Mouse (Mus musculus) heart, postnatal 14 days (tissue): ENCODE results near the gene Alg9. TPM values are rescaled to one million over a fixed set of nuclear protein-coding genes. Genes with fewer than 3 reads are reported as not detected.
"Not testable (repeated sequence)": the region's sequence is repeated elsewhere in the genome, so short reads cannot be mapped to it uniquely, and the experiment has no call there.

Experiments
- DNase-seq, 2 experiments: peaks; one replicate each; pipeline ENCODE4 v3.0.0; 2021 to 2022
- intact Hi-C: fragments of 180-260 bp; cut with DNase I; formaldehyde crosslinking; loops from one replicate; pipeline ENCODE4 v1.15.1; 2025
- total RNA-seq, 2 experiments: library from RNA; stranded (reverse); gene quantifications; 2 replicates each; pipeline ENCODE4 v1.2.3; 2021

Gene Alg9
- total RNA-seq, 2 experiments from 2014 or later: 9.9 to 10.1 TPM

- no peak for DNase-seq
- intact Hi-C loops: no loop called here
Observed at GRCm38 (mm10) chr9:50809146-50809545, 34.3 kb downstream of the Alg9 start.

GRCm38 (mm10) chr9:50811187-50811586 lies 36.4 kb downstream of the Alg9 start:
- no peak for DNase-seq
- intact Hi-C loops: no loop called here

DNA sequence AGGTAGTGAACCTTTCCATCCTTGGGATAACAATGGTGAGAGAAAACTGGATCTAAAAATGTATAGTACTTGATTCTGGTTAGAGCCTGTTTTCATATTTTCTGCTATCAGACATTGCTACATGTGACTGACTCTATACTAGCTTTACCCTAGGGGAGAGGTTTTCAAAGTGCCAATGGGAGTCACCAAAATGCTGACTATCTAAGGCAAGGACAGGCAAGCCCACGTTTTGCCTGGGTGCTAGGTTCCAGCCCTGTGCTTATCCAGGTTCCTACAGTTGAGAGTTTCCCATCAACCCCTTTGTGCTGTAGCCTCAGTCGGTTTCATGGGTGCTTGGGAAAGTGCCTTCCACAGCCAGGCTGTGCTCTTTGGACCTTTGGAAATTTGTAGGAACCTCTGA lies 36.9 kb downstream of the Alg9 start:
- intact Hi-C loops: no loop called here

GRCm38 (mm10) chr9:50813796-50814195 lies 39.0 kb downstream of the Alg9 start:
- no peak for DNase-seq
- intact Hi-C loops: no loop called here

More for the DNA sequence above, 36.9 kb downstream of the Alg9 start:
- DNase-seq: no peak

GRCm38 (mm10) chr9:50815666-50816065 lies 40.8 kb downstream of the Alg9 start:
- intact Hi-C loops: no loop called here
- DNase-seq: no peak

DNA sequence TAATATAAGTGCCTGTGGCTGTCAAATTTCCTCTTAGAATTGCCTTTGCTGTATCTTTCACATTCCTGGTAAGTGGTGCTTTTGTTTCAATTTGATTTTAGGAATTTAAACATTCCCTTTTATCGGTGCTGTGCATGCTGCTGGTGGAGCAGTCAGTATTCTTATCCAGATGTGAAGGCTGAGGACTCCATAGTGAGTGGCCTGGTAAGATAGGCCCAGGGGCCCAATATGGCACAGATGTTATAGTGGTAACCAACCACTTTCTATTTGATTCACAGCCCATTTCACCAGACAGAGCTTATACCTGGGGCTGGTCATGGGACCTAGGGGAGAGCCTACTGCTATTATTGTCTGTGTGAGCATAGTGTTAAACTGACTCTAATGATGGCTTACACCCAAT lies 41.7 kb downstream of the Alg9 start:
- intact Hi-C loops: no loop called here
- no peak for DNase-seq

GRCm38 (mm10) chr9:50818050-50818449 lies 43.2 kb downstream of the Alg9 start:
- no peak for DNase-seq
- intact Hi-C loops: no loop called here

- no peak for DNase-seq
- intact Hi-C loops: no loop called here
Observed at GRCm38 (mm10) chr9:50819716-50820115, 44.9 kb downstream of the Alg9 start.

GRCm38 (mm10) chr9:50821651-50822050 lies 46.8 kb downstream of the Alg9 start:
- intact Hi-C loops: no loop called here
- DNase-seq: no peak

DNA sequence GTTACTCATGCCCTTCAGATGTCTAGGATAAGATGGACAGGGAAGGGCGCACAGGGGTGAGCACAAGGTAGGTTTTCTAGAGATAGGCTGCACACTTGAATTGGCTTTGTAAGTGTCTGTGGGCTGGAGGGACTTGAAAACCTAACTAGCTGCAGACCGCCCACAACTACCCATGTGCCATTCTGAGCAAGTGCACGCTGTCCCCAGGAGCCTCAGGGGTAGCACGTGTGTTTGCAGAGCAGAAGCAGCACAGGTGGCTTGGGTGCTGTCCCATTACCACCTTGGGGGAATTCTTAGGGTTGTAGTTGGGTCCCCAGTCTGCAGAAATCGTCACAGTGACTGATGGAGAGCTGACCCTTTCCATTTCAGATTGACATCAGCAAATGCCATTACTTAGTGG lies 47.4 kb downstream of the Alg9 start:
- intact Hi-C loops: no loop called here
- no peak for DNase-seq

DNA sequence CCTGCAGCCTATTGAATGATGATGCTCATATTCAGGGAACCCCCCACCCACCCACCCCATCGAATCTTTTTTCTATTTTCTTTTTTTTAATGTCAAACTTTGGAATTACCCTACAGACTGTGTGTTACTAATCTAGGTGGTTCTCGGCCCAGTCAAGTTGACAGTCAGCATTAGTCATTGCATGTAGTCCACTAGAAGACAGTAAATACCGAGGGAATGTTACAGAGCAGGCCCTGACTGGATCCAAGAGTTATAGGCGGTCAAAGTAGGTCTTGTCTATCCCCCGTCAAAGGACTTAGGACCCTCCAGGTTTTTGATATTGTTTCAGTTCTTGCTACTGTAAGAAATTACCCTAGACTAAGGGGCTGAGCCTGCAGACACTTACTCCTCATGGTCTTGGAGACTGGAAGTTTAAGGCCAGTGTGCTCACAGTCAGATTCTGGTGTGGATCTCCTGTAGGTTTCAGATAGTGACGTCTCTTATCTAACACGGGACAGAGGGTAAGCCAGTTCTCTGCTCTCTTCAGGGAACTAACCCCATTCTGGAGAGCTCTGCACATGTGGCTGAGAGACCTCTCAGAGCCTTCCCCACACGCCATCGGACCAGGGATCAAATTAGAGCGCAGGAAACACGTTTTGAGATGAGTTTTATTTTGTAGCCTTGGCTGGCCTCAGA lies 49.1 kb downstream of the Alg9 start:
- no peak for DNase-seq
- intact Hi-C loops: no loop called here

GRCm38 (mm10) chr9:50831514-50831913 lies 56.7 kb downstream of the Alg9 start:
- intact Hi-C loops: no loop called here
- no peak for DNase-seq

- intact Hi-C loops: no loop called here
- no peak for DNase-seq
Observed at GRCm38 (mm10) chr9:50832162-50832561, 57.3 kb downstream of the Alg9 start.

DNA sequence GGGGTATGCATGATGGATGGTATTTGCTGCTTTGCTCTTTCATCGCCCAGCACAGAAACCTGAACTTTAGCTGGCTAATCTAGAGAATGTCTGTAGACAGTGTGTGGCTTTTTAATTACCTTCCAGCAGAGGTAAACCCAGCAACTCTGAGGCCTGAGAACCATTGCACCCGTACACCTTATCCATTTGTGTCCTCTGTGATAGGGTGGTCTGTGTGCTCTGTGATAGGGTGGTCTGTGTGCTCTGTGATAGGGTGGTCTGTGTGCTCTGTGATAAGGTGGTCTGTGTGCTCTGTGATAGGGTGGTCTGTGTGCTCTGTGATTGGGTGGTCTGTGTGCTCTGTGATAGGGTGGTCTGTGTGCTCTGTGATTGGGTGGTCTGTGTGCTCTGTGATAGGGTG lies 57.8 kb downstream of the Alg9 start:
- DNase-seq, intact Hi-C loops: not testable (repeated sequence)

- DNase-seq: no peak
Observed at GRCm38 (mm10) chr9:50833786-50834185, 59.0 kb downstream of the Alg9 start.

DNA sequence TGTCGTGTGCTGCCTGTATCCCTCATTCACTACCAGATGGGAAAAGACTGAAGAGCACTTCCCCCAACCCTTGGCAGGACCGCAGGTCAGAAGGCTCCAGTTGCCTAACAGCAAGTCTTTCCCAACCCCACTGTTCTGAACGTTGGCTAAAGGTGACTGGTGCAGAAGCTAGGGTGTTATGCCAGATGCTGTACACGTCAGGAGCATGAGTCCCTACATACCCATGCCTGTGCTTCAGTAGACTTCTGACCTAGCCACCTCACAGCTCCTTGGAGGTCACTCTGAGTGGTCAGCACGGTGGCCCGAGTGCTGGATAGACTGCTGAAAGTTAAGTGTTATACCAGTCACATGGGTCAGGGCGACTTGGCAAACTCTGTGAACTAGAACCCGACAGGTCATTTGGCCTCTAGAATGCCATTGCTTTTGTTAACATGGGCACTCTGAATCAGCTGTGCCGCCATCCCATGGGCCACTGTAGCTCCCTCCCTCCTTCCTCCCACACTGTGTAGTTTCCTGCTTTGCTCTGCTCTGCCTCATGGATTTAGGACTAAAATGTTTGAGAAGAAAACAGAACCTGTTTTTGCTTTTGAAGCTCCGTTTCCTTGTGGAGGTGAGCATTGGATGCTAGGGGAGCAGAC lies 60.4 kb downstream of the Alg9 start:
- DNase-seq: no peak
- intact Hi-C loops: no loop called here

More at GRCm38 (mm10) chr9:50833786-50834185, 59.0 kb downstream of the Alg9 start:
- intact Hi-C loops: no loop called here

GRCm38 (mm10) chr9:50836097-50836496 lies 61.3 kb downstream of the Alg9 start:
- DNase-seq: no peak
- intact Hi-C loops: no loop called here

DNA sequence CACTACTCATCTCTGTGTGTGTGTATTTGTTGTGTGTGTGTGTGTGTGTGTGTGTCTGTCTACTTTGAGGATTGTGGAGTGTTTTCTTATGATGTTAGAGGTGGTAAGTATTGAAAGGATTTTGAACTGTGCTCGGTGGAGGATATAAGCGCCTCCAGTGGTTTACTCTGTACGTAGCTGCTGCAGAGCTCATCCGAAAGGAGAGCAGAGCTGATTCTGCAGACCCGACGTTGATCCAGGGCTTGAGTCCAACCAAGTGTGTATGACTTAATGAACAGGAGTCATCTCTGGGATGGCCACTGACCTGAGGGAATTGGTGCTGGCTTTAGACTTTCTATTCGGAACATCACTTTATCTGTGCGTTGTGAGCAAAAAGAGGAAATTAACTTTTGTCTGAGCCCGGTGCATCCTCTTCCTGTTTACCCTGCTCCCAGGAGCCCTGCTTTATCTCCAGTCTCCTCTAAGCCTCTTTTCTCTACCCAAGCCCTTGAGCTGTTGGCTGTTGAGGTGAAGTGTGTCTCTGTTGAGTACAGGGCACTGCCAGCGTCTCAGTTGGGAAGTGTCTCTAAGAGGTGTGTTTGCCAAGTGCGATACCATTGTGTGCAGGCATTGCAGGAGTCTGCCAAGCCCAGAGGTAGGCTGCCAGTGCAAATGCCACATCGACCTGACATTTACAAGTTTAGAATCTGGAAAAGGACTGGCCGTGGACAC lies 66.4 kb downstream of the Alg9 start:
- DNase-seq: peak; percentile 31 to 45
- intact Hi-C loops: no loop called here

- DNase-seq: no peak
- intact Hi-C loops: loop anchor here (5.0 kb wide), 1 partner anchor 292 kb away; no protein-coding TSS in a partner anchor
Observed at GRCm38 (mm10) chr9:50845081-50845480, 70.3 kb downstream of the Alg9 start, which contains the start of gene Ppp2r1b. Ppp2r1b (plus strand) TSS chr9:50845301.

DNA sequence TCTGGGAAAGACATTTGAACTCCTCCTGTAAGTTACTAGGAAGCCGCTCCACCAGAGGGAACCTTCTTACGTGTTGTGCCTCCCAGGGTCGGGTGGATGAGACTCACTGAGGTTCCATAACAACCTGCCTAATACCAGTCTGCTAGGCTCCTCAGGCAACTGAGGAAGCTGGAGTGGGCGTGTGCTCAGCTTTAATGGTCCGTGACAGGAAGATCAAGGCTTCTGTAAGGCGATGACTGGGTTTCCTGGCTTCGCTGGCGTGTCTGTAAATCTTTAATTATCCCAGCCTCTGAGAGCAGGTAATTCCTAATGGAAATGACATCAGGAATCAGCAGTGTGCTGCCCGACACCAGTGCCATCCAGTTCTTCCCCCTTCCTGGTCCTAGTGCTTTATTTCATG lies 70.7 kb downstream of the Alg9 start:
- intact Hi-C loops: loop anchor here (5.0 kb wide), 1 partner anchor 292 kb away; no protein-coding TSS in a partner anchor
- no peak for DNase-seq

DNA sequence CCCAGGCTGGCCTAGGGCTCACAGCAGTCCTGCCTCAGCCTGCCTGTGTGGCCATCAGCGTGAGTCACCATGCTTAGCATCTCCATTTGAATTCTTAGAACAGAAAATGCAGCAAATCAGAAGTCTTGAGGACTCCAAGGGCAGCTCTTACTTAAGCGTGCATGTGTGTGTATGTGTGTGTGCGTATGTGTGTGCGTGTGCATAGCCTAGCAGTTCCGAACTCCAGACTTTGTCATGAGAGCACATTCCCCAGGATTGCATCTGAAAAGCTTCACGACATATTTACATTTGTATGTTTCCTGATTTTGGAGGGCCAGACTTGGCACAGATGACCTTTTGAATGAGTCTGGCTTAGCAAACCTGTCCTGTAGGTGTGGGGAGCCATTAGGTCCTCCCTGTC lies 72.3 kb downstream of the Alg9 start:
- DNase-seq: no peak
- intact Hi-C loops: loop anchor here (5.0 kb wide), 1 partner anchor 290 kb away; no protein-coding TSS in a partner anchor
